ENCODE assay signal across 9 mouse cellular contexts in the genomic region with DNA sequence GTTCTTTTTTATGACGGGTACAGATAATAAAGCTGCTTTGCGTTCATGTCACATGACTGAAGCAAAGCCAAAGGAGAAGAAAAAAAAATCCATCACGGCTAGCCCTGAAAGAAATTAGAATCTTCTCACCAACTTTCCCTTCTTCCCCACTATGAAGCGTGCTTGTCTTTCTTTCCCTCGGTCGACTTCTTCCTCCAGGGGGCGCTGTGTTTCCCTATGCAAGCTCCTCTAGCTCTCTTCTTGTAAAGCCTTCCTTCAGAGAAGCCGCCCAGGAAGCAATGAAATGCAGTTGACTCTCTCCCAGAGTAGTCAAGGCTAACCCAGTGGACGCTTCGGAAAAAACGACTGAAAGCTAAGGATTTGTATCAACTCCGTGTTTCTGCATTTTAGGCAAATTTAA.
DNase-seq lines count a peak whose midpoint lies in the region; ATAC-seq and TF ChIP-seq lines count a peak whose summit lies in the region.
"Had no signal": no experiment of that assay in that cellular context is flagged by ENCODE, and none has a peak within 500 bp of the region (broad histone marks: within the 10 kb centered on the region; RNA-seq: fewer than 3 reads in every experiment).

No protein-coding gene starts in this region.

- peak; percentile 55 for DNase-seq in gastrocnemius, postnatal 10 days
- no peak for DNase-seq in gastrocnemius, postnatal 36 days
- peak; percentile 61 for DNase-seq in retina, postnatal 1 day
- DNase-seq in retina, embryonic 14.5 days (ENCODE audit: low spot score), result no peak
- peak; percentile 35 for DNase-seq in c-Kit-negative CD71-positive TER-119-positive erythroid progenitor cells, embryonic 14.5 days (ENCODE audit: low read depth, low spot score)
- peak; percentile 66 for DNase-seq in liver, postnatal 0 days
- DNase-seq in thymus, postnatal 25 days, result peak; percentile 72
- no peak for DNase-seq in right cerebral cortex, postnatal 25 days

- H3K27ac ChIP-seq in liver, postnatal 0 days (ENCODE audit: low read depth), result no peak overlapping the region
- H3K27ac ChIP-seq: neural tube, embryonic 12.5 days had no signal

- 42% methylated on average over 12 of the region's 12 CpGs for WGBS in liver, postnatal 0 days (ENCODE audit: insufficient replicate concordance)

- H3K9me3 ChIP-seq in liver, postnatal 0 days (ENCODE audit: low read length), result no peaks in the 10 kb centered on the region
- H3K9me3 ChIP-seq: neural tube, embryonic 12.5 days had no signal

- H3K9ac ChIP-seq in liver, postnatal 0 days (replicated peaks), result no peak overlapping the region
- H3K9ac ChIP-seq: neural tube, embryonic 12.5 days had no signal

- H3K27me3 ChIP-seq in liver, postnatal 0 days (ENCODE audit: insufficient read depth, low read length), result no peaks in the 10 kb centered on the region
- H3K27me3 ChIP-seq: neural tube, embryonic 12.5 days had no signal

- intact Hi-C loops in gastrocnemius, postnatal 36 days (cut with DNase I), result no loop called here

- H3K4me2 ChIP-seq in liver, postnatal 0 days (ENCODE audit: low read depth, low read length), result no peak overlapping the region
- H3K4me2 ChIP-seq: neural tube, embryonic 12.5 days had no signal

- no peak for TF ChIP-seq EP300 in liver, postnatal 0 days (IDR thresholded peaks at IDR 0.05; ENCODE audit: low read depth)

- no peaks in the 10 kb centered on the region for H3K36me3 ChIP-seq in liver, postnatal 0 days (replicated peaks; ENCODE audit: insufficient read depth, low read length)

- ATAC-seq in liver, postnatal 0 days, result no peak

- peaks cover 3% of the 10 kb centered on the region for H3K4me1 ChIP-seq in liver, postnatal 0 days (ENCODE audit: insufficient read depth)
- H3K4me1 ChIP-seq: neural tube, embryonic 12.5 days had no signal

- no peak overlapping the region for H3K4me3 ChIP-seq in liver, postnatal 0 days (ENCODE audit: low read depth, low read length)
- H3K4me3 ChIP-seq: neural tube, embryonic 12.5 days had no signal

- TF ChIP-seq CTCF in liver, postnatal 0 days (IDR thresholded peaks at IDR 0.05; ENCODE audit: low read depth), result peak; percentile 65

Comparison
In these comparisons a context has a peak if more than half of its experiments do, and no peak if none do; other contexts are left out.
1. DNase-seq: peak in gastrocnemius, postnatal 10 days (single experiment), retina, postnatal 1 day (single experiment), c-Kit-negative CD71-positive TER-119-positive erythroid progenitor cells, embryonic 14.5 days (single experiment), liver, postnatal 0 days (single experiment) and thymus, postnatal 25 days (single experiment); none in gastrocnemius, postnatal 36 days (0 of 2), retina, embryonic 14.5 days (single experiment) and right cerebral cortex, postnatal 25 days (single experiment).